Mouse (Mus musculus) liver, adult 2 months (tissue): ENCODE measurements around the gene Dlg3. TPM values are rescaled to one million over a fixed set of nuclear protein-coding genes. Genes with fewer than 3 reads are reported as not detected.

Source experiments
- DNase-seq: peaks from one replicate; pipeline ENCODE4 v3.0.0-alpha.2; 2011; ENCODE audit warnings: low read depth, low spot score; ENCODE audit errors: extremely low read depth
- H3K27ac ChIP-seq: fragments of 200-500 bp; replicated peaks from 2 replicates; pipeline ENCODE4 v1.5.1; 2012; ENCODE audit warnings: low read depth, mild to moderate bottlenecking, control low read depth, inconsistent platforms, low read length; ENCODE audit not compliant: insufficient read depth
- H3K27me3 ChIP-seq: fragments of 200-500 bp; 2 replicates; pipeline ENCODE4 v1.6.1; 2012; ENCODE audit warnings: mild to moderate bottlenecking, moderate library complexity, low read length, inconsistent platforms; ENCODE audit not compliant: control insufficient read depth, insufficient read depth
- H3K36me3 ChIP-seq: fragments of 200-500 bp; 2 replicates; pipeline ENCODE4 v1.6.1; 2012; ENCODE audit warnings: low read length, inconsistent platforms; ENCODE audit not compliant: control insufficient read depth, insufficient read depth
- H3K4me1 ChIP-seq: fragments of 200-500 bp; 2 replicates; pipeline ENCODE4 v1.6.1; 2011; ENCODE audit warnings: low read length; ENCODE audit not compliant: control insufficient read depth, insufficient read depth
- H3K4me3 ChIP-seq: fragments of 200-500 bp; 2 replicates; pipeline ENCODE4 v1.5.1; 2011; ENCODE audit warnings: low read depth, mild to moderate bottlenecking, control low read depth, low read length, moderate library complexity; ENCODE audit not compliant: insufficient read depth
- H3K79me2 ChIP-seq: fragments of 200-500 bp; 2 replicates; pipeline ENCODE4 v1.6.1; 2012; ENCODE audit warnings: inconsistent platforms, mild to moderate bottlenecking, low read length, moderate library complexity; ENCODE audit not compliant: control insufficient read depth, insufficient read depth
- H3K9ac ChIP-seq: fragments of 200-500 bp; 2 replicates; pipeline ENCODE4 v1.6.1; 2012; ENCODE audit warnings: low read depth, mild to moderate bottlenecking, control low read depth, inconsistent platforms, low read length
- CTCF ChIP-seq: fragments of 200-500 bp; IDR thresholded peaks from 2 replicates; pipeline ENCODE4 v1.5.1; 2011; ENCODE audit warnings: low read depth, low read length, control low read depth
- POLR2A ChIP-seq: fragments of 200-500 bp; IDR thresholded peaks from 2 replicates; pipeline ENCODE4 v1.6.1; 2011; ENCODE audit warnings: low read length, control low read depth; ENCODE audit not compliant: insufficient read depth; ENCODE audit errors: extremely low read depth
- WGBS: fragments of 180-500 bp; shearing (Covaris S2); methylation state at CpG from one replicate; pipeline ENCODE4 v1.1.7; 2018; 5-methylcytosine and 5-hydroxymethylcytosine counted together
- polyA plus RNA-seq: library from polyadenylated mRNA; depleted of rRNA; stranded (reverse); fragments of >200 nt; gene quantifications from 2 replicates; pipeline ENCODE4 v1.2.3, GENCODE M21; 2012; rRNA removed
- total RNA-seq: library from RNA; depleted of rRNA; stranded (reverse); fragments of >200 nt; gene quantifications from 2 replicates; pipeline ENCODE4 v1.2.3, GENCODE M21; 2014; rRNA removed

Dlg3 gene
- total and polyA plus RNA-seq, 2 experiments, result 5.0 to 18.7 TPM

- Histone ChIP-seq H3K36me3 (peaks cover under 1% of the 10 kb centered on the region; the same call in 1 of the 2 replicates), H3K79me2 (no peaks in the 10 kb centered on the region), H3K4me1 (peaks cover 2% of the 10 kb centered on the region; the same call in 1 of the 2 replicates), H3K9ac (no peak overlapping the region), H3K27me3 (no peaks in the 10 kb centered on the region), H3K27ac (no peak overlapping the region), H3K4me3 (no peak overlapping the region)
- 80% methylated on average over 1 of the region's 1 CpGs for WGBS
- TF ChIP-seq CTCF (no peak), POLR2A (no peak)
- no peak for DNase-seq
Measured at GRCm38 (mm10) chrX:100821149-100821548, 53.6 kb downstream of the Dlg3 start.

GRCm38 (mm10) chrX:100825557-100825956, 58.0 kb downstream of the Dlg3 start:
- Histone ChIP-seq H3K27me3 (no peaks in the 10 kb centered on the region), H3K36me3 (no peaks in the 10 kb centered on the region), H3K9ac (no peak overlapping the region), H3K27ac (no peak overlapping the region), H3K79me2 (no peaks in the 10 kb centered on the region), H3K4me1 (peaks cover 2% of the 10 kb centered on the region; the same call in 1 of the 2 replicates), H3K4me3 (no peak overlapping the region)
- DNase-seq, result peak; percentile 77
- WGBS, result 96% methylated on average over 1 of the region's 1 CpGs
- TF ChIP-seq CTCF (no peak), POLR2A (no peak)

- 94% methylated on average over 2 of the region's 2 CpGs for WGBS
- Histone ChIP-seq H3K4me3 (no peak overlapping the region), H3K36me3 (no peaks in the 10 kb centered on the region), H3K79me2 (no peaks in the 10 kb centered on the region), H3K9ac (no peak overlapping the region), H3K27ac (no peak overlapping the region), H3K4me1 (no peaks in the 10 kb centered on the region), H3K27me3 (no peaks in the 10 kb centered on the region)
- DNase-seq, result no peak
- TF ChIP-seq POLR2A (no peak), CTCF (no peak)
Measured at GRCm38 (mm10) chrX:100832806-100833205, 65.3 kb downstream of the Dlg3 start.

GRCm38 (mm10) chrX:100839211-100839610, 71.7 kb downstream of the Dlg3 start:
- Histone ChIP-seq H3K79me2 (no peaks in the 10 kb centered on the region), H3K9ac (no peak overlapping the region), H3K36me3 (no peaks in the 10 kb centered on the region), H3K4me3 (no peak overlapping the region), H3K4me1 (0 out of 2 replicates have a peak, but pooled peaks cover 2% of the 10 kb centered on the region), H3K27ac (no peak overlapping the region), H3K27me3 (no peaks in the 10 kb centered on the region)
- DNase-seq, result peak; percentile 52
- no peak for TF ChIP-seq CTCF
- TF ChIP-seq POLR2A, result no peak

Other genes with a start within 250 kb of the Dlg3 start
- gene Dgat2l6, start 242.9 kb upstream of the Dlg3 start, total RNA-seq, result not detected in 2 replicates
- gene Dgat2l6, start 242.9 kb upstream of the Dlg3 start, polyA plus RNA-seq, result not detected in 2 replicates
- gene Awat1, start 195.5 kb upstream of the Dlg3 start, total RNA-seq, result not detected in 2 replicates
- not detected in 2 replicates for gene Awat1, start 195.5 kb upstream of the Dlg3 start, polyA plus RNA-seq
- gene P2ry4, start 172.9 kb upstream of the Dlg3 start, total RNA-seq, result 12.2 and 15.9 TPM in 2 replicates
- gene P2ry4, start 172.9 kb upstream of the Dlg3 start, polyA plus RNA-seq, result 14.7 and 20.4 TPM in 2 replicates
- gene Arr3, start 162.2 kb upstream of the Dlg3 start, total RNA-seq, result not detected in 2 replicates
- gene Arr3, start 162.2 kb upstream of the Dlg3 start, polyA plus RNA-seq, result not detected in 2 replicates
- gene Kif4, start 142.0 kb upstream of the Dlg3 start, total RNA-seq, result 0.37 and 0.54 TPM in 2 replicates
- gene Kif4, start 142.0 kb upstream of the Dlg3 start, polyA plus RNA-seq, result 0.02 TPM in 2 replicates
- 18.3 and 20.0 TPM in 2 replicates for gene Pdzd11, start 141.2 kb upstream of the Dlg3 start, total RNA-seq
- 10.2 and 13.3 TPM in 2 replicates for gene Pdzd11, start 141.2 kb upstream of the Dlg3 start, polyA plus RNA-seq
- gene Gdpd2, start 37.8 kb upstream of the Dlg3 start, total RNA-seq, result not detected in 2 replicates
- not detected in 2 replicates for gene Gdpd2, start 37.8 kb upstream of the Dlg3 start, polyA plus RNA-seq